Mouse (Mus musculus): Measurements from ENCODE around the gene Dock2.

DNA sequence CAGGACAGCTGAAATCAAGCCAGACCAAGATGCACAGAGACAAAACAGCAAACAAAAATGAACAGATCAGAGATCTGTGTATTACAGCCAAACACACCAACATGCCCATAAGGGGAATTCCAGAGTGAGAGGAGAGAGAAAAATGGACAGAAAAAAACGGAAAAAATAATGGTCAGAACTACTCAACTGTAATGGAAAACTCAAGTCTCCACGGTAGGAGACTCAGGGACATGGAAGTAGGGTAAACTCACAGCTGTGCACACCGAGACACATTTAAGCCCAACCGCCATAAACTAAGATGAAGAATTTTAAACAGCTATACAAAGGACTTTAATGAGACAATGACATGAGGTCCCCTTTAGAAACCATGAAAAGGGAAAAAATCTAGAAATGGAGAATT, 24.1 kb downstream of the Dock2 start:
- no peak for TF ChIP-seq POLR2A (IDR thresholded peaks at IDR 0.05; ENCODE audit: low read depth, low read length)
- no peak for TF ChIP-seq CTCF (IDR thresholded peaks at IDR 0.05; ENCODE audit: extremely low read depth, insufficient read depth, insufficient read length, insufficient replicate concordance)

All from spleen, adult 2 months (tissue).